Mouse (Mus musculus) thymus, adult 18-20 months (tissue): ENCODE measurements around the gene Sap25.
"Not testable (repeated sequence)": the region's sequence is repeated elsewhere in the genome, so short reads cannot be mapped to it uniquely, and the experiment has no call there.

ENCODE experiments used
- DNase-seq, 2 experiments: peaks; one replicate each; pipeline ENCODE4 v3.0.0; 2022; ENCODE audit warnings: mixed read lengths in 2 of 2

Sap25 gene

GRCm38 (mm10) chr5:137641054-137641453 lies at the start of gene Sap25:
Gene Sap25, plus strand, starts transcription at chr5:137641334.
- no peak for DNase-seq

GRCm38 (mm10) chr5:137595921-137596320 lies 45.2 kb upstream of the Sap25 start:
- DNase-seq, result no peak

- peak in 1 of 2 experiments; percentile 48 for DNase-seq
Observed at GRCm38 (mm10) chr5:137596601-137597261, 44.4 kb upstream of the Sap25 start.

GRCm38 (mm10) chr5:137597625-137598024 lies 43.5 kb upstream of the Sap25 start:
- no peak for DNase-seq

DNA sequence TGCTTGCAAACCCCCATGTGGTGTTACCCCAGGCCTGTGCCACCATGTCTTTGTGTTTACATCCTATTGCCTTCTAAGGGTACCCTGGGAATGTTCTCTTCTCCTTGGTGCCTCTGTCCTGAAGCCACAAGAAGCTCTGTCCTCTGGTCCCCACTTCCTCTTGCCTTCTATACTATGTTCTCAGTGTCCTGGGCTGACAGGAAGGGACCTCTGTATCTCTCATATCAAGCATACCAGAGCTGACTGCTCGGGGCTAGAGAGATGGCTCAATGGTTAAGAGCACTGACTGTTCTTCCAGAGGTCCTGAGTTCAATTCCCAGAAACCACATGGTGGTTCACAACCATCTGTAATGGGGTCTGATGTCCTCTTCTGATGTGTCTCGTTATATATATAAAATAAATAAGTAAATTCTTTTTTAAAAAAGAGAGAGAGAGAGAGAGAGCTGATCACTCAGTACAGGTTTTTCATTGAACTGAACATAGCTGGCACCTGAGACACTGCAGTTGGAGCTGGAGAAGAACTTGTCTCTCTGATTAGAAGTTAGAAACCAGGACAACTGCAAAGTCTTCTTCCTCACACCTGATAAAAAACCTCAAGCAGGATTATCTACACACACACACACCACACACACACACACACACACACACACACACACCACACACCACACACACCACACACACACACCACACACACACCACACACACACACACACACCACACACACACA lies 42.9 kb upstream of the Sap25 start:
- DNase-seq, result no peak

DNA sequence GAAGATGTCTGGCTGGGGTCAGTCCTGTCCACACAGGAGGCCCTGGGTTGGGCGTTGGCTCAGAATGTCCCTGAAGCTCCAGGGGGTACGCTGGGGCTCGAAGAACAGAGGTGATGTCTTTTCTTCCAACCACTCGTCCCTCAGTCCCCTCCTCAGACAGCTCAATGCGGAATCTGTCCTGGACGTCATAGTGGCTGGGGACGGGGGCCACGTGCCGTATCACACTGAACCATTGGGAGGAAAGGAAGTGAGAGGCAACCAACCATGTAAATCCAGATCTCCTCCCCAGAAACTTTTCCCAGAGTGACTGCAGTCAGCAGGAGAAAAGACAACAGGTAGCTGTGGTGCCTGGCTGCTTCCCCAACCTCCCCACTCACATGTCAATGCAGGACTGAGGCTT lies 41.5 kb upstream of the Sap25 start:
- DNase-seq, result no peak

DNA sequence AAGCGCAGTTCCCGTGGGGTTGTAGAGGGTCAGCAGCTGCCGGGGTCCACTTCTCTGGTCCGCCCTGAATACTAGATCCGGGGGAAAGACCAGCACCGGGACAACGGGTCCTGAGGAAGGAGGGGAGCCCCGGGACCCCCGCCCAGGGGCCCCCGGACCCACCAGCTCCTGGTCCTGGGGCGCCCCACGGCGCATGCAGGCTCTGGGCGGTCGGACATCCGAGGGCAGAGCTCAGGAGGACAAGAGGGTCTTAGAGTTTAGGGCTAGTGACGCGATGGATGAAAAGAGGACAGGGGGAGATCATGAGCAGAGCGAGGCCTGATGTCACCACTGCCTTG lies 40.9 kb upstream of the Sap25 start:
- no peak for DNase-seq

- DNase-seq, result peak; percentile 93 to 96
Observed at GRCm38 (mm10) chr5:137600619-137601364, 40.3 kb upstream of the Sap25 start, which contains the start of gene Mospd3. Gene Mospd3, minus strand, starts transcription at chr5:137601058.

DNA sequence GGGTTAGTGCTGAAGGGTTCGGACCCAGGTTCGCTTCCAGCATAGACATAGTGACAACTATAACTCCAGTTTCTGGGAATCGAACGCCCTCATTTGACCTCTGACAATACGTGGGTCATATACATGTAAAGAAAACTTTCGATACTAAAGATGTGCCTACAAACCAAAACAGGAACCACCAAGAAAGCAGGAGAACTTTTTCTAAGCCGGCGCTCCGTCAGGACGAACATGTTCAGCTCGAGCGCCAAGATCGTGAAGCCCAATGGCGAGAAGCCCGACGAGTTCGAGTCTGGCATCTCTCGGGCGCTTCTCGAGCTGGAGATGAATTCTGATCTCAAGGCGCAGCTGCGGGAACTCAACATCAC lies 39.8 kb upstream of the Sap25 start:
- no peak for DNase-seq

- no peak for DNase-seq
Observed at GRCm38 (mm10) chr5:137607860-137608653, 33.1 kb upstream of the Sap25 start.

DNA sequence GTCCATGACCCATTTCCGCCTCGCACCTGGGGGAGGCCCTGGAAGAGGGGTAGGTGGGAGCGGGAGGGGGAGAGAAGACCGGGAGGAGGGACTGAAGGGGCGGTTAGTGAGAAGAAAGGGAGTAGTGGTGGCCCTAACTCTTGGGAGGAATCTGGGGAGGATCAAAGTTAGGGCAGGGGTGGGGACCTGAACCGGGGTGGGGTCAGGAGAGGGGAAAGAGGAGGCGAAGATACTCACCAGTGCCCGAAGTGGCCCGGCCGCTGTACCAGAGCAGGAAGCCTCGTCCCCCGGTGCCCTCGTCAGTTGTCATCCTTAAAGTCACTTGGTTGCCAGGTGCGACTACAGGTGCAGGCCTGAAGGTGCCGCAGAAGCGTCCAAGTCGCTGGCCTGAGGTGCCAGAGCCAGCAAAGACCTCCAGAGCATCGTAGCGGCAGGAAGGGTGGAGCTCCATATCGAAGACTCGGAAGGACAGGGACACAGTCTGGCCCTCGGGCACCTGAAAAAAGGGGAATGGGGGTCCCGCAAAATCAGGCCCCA lies 32.4 kb upstream of the Sap25 start:
- DNase-seq, result no peak

- DNase-seq, result no peak
Observed at GRCm38 (mm10) chr5:137609292-137609691, 31.8 kb upstream of the Sap25 start.

DNA sequence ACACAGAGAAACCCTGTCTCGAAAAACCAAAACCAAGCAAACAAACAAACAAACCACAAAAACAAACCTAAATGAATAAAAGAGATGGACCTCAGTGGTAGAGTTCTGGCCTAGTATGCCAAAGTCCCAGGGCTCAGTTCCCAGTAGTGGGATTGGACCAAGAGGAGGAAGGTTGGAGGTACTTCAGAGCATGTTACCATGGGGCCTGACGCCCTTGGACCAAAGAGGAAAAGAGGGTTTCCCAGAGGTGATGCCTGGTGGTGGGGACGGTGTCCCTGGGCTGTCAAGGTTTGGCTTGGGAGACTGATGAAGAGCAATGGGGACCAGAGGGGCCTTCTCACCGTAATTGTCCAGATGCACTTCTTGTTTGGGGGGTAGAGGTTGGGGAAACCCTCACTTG lies 31.1 kb upstream of the Sap25 start:
- DNase-seq, result no peak

- no peak for DNase-seq
Observed at GRCm38 (mm10) chr5:137610548-137611244, 30.4 kb upstream of the Sap25 start.

DNA sequence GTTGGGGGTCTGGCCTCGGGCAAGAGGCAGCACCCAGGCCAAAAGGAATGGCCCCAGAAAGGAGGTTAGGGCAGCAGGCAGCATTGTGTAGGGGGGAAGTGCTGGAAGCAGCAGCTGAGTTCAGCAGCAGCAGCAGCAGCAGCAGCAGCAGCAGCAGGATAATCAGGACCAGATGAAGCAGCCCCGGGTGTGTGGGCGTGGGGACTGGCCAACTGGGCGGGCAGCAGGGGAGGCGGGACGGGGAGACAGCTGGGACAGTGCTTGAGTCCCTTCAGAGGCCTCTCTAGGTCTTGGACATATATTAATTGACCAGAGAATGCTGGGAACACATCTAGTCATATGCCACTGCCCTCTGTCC lies 29.9 kb upstream of the Sap25 start:
- no peak for DNase-seq

DNA sequence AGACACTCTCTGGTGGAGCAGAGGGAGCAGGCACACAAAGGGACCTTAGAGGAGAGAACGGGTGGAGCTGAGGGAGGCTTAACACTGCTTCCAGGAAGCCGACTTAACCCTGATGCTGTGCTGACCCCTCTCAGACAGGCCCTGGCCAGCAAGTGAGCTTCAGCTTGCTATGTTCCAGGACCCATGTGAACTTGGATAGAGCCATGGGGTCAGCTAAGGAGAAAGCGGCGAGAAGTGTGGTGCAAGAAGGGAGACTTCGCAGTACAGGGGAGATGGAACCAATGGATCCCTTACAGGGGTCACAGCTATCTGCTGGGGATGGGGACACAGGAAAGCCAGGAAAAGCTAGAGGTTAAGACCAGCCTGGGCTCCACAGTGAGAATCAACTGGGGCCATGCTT lies 28.1 kb upstream of the Sap25 start:
- DNase-seq, result no peak

DNA sequence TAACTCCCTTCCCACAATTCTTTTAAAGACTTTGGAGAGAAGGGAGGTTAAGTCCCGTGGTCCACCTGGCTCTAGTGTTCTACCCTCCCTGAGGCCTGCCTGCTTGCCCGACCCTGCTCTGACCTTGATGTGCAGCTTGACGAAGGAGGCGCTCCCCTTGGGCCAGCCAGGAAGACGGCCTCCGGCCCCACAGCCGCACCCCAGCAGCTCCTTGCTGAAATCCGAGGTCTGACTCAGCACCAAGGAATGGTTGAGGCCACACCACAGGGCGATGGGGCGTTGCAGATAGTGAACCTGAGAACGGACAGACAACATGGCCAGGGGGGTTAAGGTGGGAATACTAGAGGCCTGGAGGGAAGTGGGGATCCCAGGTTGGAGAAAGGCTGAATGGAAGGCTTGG lies 27.6 kb upstream of the Sap25 start, which contains the start of gene Pcolce:
Gene Pcolce, minus strand, starts transcription at position 235 of the 400 bp plus-strand sequence.
- DNase-seq, result no peak

DNA sequence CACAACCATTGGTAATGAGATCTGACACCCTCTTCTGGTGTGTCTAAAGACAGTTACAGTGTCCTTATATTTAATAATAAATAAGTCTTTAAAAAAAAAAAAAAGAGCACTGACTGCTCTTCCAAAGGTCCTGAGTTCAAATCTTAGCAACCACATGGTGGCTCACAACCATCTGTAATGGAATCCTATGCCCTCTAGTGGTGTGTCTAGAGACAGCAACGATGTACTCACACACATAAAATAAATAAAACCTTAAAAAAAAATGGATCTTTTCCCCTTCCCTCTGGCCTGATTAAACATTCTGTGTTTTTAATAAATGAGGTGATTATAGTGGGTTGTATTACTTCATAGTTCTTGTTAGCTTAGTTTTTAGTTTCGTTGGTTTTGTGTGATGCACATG lies 26.2 kb upstream of the Sap25 start:
- not testable (repeated sequence) for DNase-seq

- DNase-seq, result no peak
Observed at GRCm38 (mm10) chr5:137615347-137615746, 25.8 kb upstream of the Sap25 start.

DNA sequence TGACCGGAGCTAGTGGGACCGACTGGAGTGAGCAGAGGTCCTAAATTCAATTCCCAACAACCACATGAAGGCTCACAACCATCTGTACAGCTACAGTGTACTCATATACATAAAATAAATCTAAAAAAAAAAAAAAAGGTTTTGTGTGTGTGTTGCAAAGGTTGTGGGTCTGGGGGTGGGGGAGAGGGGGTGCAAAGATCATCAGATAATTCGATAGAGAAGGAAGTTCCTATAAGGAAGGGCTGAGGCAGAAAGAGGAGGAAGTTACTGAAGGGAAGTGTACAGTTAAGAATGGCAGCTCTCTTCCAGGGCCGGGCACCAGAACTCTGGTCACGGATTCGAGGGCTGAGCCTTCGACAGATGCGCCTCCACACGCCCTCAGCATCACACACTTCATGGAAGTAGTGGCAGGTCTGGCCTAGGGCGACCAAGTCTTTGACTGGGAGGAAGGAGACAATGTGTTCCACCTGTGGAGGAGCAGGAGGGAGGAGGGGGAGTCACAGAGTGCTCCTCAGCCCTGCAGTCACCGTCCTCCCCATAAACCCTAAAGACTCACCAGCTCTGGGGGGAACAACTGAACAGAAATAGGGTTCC lies 17.1 kb upstream of the Sap25 start:
- DNase-seq, result no peak

- no peak for DNase-seq
Observed at GRCm38 (mm10) chr5:137627991-137628390, 13.1 kb upstream of the Sap25 start.
